Mouse (Mus musculus): ENCODE data around the gene Vps26c.
"Not testable (repeated sequence)": the region's sequence is repeated elsewhere in the genome, so short reads cannot be mapped to it uniquely, and the experiment has no call there.

Vps26c gene

GRCm38 (mm10) chr16:94484752-94485535 lies 41.7 kb downstream of the Vps26c start:
- DNase-seq = no peak

GRCm38 (mm10) chr16:94473086-94473822 lies 53.4 kb downstream of the Vps26c start:
- no peak for DNase-seq

GRCm38 (mm10) chr16:94472515-94472951 lies 54.1 kb downstream of the Vps26c start:
- peak; percentile 17 for DNase-seq

DNA sequence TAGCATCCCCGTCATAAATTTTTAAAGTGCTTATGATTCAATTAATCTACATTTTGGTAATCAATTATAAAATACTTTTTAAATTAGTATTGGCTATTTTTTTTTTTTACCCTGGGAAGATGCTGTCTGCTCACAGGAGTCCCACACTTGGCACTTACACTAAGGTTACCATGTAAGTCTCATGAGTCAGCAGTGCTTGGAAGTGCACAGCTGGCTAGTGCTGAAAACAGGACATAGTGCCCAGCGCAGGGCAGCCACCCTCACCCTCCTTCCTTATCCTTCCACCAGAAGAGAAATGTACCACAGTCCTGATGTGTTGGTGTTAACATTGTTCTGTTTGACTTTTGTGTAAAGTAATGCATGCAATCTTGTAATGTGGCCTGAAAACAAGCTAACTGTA lies 58.2 kb downstream of the Vps26c start:
- no peak for DNase-seq

DNA sequence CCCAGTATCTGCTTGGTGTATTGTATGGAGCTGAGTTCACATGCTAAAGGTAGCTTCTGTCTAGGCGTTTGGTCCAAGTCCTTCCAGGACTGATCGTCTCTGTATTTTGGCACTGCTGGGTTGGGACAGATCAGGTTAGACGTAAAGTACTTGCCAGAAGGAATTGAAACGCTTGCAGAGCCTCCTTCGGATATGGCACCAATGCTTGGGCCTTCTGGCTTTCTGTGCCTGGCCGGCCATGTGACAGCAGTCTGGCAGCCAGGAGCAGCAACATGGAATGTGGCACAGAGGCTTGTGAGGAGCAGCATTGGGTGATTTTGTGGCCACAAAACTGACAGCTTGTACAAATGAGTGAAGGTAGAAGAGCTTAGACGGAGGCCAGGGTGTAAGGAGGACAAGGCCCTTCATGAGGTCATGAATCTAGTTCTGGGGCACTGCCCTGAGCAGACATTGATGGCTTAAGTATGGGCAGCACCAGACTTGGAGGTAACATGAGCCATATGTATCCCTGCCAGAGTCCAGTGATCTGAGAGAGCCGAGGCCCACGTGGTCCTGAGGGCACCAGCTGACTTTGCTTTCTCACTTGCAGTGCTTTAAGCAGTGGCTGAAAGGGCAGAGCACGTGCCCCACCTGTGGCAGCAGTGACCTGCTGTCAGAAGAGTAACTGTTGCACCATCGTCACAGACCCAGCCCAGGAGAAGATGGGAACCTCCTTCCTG lies 59.1 kb downstream of the Vps26c start:
- no peak for DNase-seq

- DNase-seq = not testable (repeated sequence)
Observed at GRCm38 (mm10) chr16:94466317-94466716, 60.3 kb downstream of the Vps26c start.

- no peak for DNase-seq
Observed at GRCm38 (mm10) chr16:94465900-94466299, 60.7 kb downstream of the Vps26c start.

DNA sequence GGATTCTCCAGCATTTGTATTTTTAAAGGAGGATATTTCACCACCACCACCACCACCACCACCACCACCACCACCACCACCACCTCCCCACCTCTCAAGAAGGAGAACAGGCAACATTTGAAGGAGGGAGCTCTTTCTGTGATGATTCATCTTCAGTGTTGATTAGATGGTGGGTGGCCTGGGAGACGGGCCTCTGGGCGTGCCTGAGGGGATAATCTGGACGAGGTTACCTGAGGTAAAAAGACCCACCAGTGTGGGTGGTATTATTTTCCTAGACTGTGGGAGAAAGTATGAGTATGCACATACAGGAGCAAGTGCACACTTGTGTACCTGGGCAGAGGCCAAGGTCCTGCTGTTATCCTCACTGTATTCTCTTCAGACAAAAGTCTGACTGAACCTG lies 62.6 kb downstream of the Vps26c start:
- DNase-seq = no peak

DNA sequence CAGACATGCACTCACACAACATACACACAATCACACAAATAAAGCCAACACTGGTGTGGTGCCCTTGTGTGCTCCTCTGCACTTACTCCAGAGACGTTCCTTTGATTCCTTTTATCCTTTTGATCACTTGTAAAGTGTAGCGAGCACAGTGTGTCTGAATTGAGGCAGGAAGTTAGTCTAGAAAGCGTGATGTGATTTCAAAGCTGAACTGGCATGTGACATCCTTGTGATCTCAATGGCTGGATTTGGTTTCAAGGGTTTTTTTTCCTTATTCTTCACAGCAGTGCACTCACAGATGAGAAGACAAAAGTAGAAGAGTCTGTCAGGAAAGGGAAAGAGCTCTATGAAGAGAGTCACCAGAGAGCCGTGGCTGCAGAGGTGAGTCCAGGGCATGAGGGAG lies 72.5 kb downstream of the Vps26c start:
- DNase-seq = no peak

DNA sequence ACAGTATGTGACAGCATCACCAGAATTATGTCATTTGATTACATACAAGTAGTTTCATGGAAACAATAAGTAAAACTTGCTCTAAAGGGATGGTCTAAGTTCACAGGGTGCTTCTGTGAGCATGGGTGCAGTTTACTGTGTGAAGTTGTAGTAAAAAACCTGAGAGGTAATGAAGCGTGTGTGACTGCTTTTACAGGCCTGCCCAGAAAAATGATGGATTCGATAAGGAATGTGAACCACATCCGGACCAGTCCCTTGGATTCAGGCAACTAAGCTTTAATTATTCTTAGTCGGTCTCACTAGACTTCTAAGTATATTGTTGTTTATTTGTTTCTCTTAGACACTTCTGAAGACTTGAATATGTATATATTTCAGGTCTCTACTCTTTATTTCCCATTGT lies 73.9 kb downstream of the Vps26c start:
- DNase-seq = no peak

GRCm38 (mm10) chr16:94451545-94452488 lies 74.8 kb downstream of the Vps26c start:
- no peak for DNase-seq

DNA sequence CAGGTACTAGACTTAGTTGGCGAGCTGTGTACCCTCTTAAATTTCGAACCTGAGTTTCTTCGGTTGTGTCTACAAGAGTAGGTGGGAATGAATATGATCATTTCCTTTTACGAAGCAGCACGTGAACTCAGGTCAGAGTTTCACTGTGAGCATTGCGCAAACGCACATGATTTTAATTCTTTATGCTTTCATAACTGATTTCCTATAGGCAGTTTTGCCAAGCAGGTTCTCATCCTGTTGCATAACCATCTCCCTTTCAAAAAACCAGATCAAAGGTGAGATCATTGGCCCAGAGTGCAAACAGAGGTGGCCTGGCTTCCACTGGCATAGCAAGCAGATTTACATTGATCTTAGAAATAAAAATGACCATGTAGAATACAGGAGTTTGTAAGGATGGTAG lies 77.0 kb downstream of the Vps26c start:
- no peak for DNase-seq

DNA sequence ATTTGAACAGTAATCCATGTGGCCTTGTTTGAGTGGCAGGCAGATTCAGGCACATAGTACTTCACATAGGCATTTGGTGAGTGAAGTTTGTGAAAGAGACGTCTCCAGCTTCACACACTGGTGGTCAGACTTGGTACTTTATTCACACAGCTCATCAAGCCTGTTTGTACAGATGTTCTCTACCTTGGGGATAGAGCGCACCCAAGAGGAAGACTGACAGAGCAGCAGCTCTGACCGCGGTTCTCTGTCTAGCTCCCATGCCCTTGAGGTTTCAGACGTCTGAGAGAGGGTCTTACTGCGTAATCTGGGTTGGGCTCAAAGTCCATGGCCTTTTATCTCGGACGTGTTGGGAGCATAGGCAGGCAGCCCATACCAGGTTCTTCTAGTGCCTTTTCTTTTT lies 77.5 kb downstream of the Vps26c start:
- DNase-seq = no peak

Measured in kidney, adult 11 months (tissue).